Mouse (Mus musculus) embryonic facial prominence, embryonic 13.5 days (tissue): ENCODE data around the gene Sco2. TPM values are rescaled to one million over a fixed set of nuclear protein-coding genes. Genes with fewer than 3 reads are reported as not detected.

Source experiments
- ATAC-seq: fragments of 200-750 bp; cut with Nextera tagmentation; 2 replicates; pipeline ENCODE4 v1.8.0; 2017; ENCODE audit warnings: low read depth; ENCODE audit not compliant: insufficient number of reproducible peaks, insufficient read depth, low FRiP score, low TSS enrichment
- H3K27ac ChIP-seq: fragments of 300-500 bp; sonication (generic); 2 replicates; pipeline ENCODE4 v1.5.1; 2015; ENCODE audit warnings: moderate library complexity, mild to moderate bottlenecking, inconsistent platforms
- H3K27me3 ChIP-seq: fragments of 300-500 bp; sonication (generic); 2 replicates; pipeline ENCODE4 v1.6.1; 2015; ENCODE audit warnings: mild to moderate bottlenecking, inconsistent platforms
- H3K36me3 ChIP-seq: fragments of 300-500 bp; sonication (generic); 2 replicates; pipeline ENCODE4 v1.6.1; 2015; ENCODE audit warnings: mild to moderate bottlenecking, inconsistent platforms
- H3K4me1 ChIP-seq: fragments of 300-500 bp; sonication (generic); 2 replicates; pipeline ENCODE4 v1.6.1; 2015; ENCODE audit warnings: inconsistent platforms
- H3K4me2 ChIP-seq: fragments of 300-500 bp; sonication (generic); 2 replicates; pipeline ENCODE4 v1.6.1; 2015; ENCODE audit warnings: moderate library complexity, mild to moderate bottlenecking, inconsistent platforms
- H3K4me3 ChIP-seq: fragments of 300-500 bp; sonication (generic); 2 replicates; pipeline ENCODE4 v1.5.1; 2015; ENCODE audit warnings: mild to moderate bottlenecking, inconsistent platforms
- H3K9ac ChIP-seq: fragments of 300-500 bp; sonication (generic); 2 replicates; pipeline ENCODE4 v1.6.1; 2015; ENCODE audit warnings: mild to moderate bottlenecking, inconsistent platforms
- H3K9me3 ChIP-seq: fragments of 300-500 bp; sonication (generic); 2 replicates; pipeline ENCODE4 v1.6.1; 2016; ENCODE audit warnings: inconsistent platforms
- WGBS: fragments of 180-500 bp; shearing (Covaris S2); methylation state at CpG from one replicate; pipeline ENCODE4 v1.1.7; 2015; ENCODE audit warnings: mixed read lengths; 5-methylcytosine and 5-hydroxymethylcytosine counted together
- polyA plus RNA-seq: library from polyadenylated mRNA; unstranded; fragments of >200 nt; fragmentation: Nextera tagmentation; extraction: Ambion mirVana; gene quantifications from 2 replicates; pipeline ENCODE4 v1.2.1, GENCODE M21; 2015

The Sco2 gene
- polyA plus RNA-seq, 1 experiment from 2014 or later: 4.7 TPM

- no peak overlapping the region for H3K4me2 ChIP-seq
- no peaks in the 10 kb centered on the region for H3K9me3 ChIP-seq
- peaks cover 58% of the 10 kb centered on the region for H3K36me3 ChIP-seq
- 88% methylated on average over 13 of the region's 13 CpGs for WGBS
- no peak for ATAC-seq
- no peak overlapping the region for H3K9ac ChIP-seq
- peaks cover 14% of the 10 kb centered on the region for H3K27me3 ChIP-seq
- peaks cover 20% of the 10 kb centered on the region for H3K4me1 ChIP-seq
- H3K4me3 ChIP-seq: no peak overlapping the region
- no peak overlapping the region for H3K27ac ChIP-seq
These were observed 1.6 kb downstream of the Sco2 start for GRCm38 (mm10) chr15:89372068-89372467.

GRCm38 (mm10) chr15:89365141-89365551 is 8.5 kb downstream of the Sco2 start:
- WGBS: 92% methylated on average over 4 of the region's 4 CpGs

GRCm38 (mm10) chr15:89363051-89363450 is 10.6 kb downstream of the Sco2 start:
- Histone ChIP-seq H3K27me3 (no peaks in the 10 kb centered on the region), H3K4me1 (peaks cover 7% of the 10 kb centered on the region), H3K9me3 (no peaks in the 10 kb centered on the region), H3K9ac (no peak overlapping the region), H3K4me2 (no peak overlapping the region), H3K36me3 (peaks cover 85% of the 10 kb centered on the region), H3K27ac (no peak overlapping the region), H3K4me3 (no peak overlapping the region)
- no peak for ATAC-seq
- 90% methylated on average over 7 of the region's 7 CpGs for WGBS

More at GRCm38 (mm10) chr15:89365141-89365551, 8.5 kb downstream of the Sco2 start:
- no peak for ATAC-seq
- Histone ChIP-seq H3K4me3 (no peak overlapping the region), H3K9ac (no peak overlapping the region), H3K27me3 (no peaks in the 10 kb centered on the region), H3K36me3 (peaks cover 100% of the 10 kb centered on the region), H3K27ac (no peak overlapping the region), H3K9me3 (no peaks in the 10 kb centered on the region), H3K4me1 (no peaks in the 10 kb centered on the region), H3K4me2 (no peak overlapping the region)

DNA sequence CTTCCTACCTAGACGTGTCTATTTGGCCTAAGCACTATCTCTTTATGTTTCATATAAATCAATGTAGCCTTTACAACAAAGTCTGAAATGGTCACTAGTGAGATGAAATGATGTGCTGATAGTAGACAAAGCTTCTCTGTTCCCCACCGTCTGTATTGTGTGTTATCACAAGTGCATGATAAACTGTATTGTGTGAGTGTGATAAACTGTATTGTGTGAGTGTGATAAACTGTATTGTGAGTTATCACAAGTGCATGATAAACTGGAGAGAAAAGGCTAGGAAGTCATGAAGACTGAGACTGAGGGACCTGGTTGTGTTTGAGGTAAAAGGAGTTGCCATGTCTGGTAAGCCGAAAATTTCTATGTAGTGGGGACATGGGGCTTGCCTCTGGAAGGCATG is 14.9 kb downstream of the Sco2 start:
- H3K27me3 ChIP-seq: no peaks in the 10 kb centered on the region
- H3K27ac ChIP-seq: no peak overlapping the region
- H3K4me2 ChIP-seq: no peak overlapping the region
- no peak overlapping the region for H3K4me3 ChIP-seq
- no peaks in the 10 kb centered on the region for H3K9me3 ChIP-seq
- ATAC-seq: no peak
- H3K36me3 ChIP-seq: peaks cover 46% of the 10 kb centered on the region
- 86% methylated on average over 3 of the region's 3 CpGs for WGBS
- H3K4me1 ChIP-seq: peaks cover 31% of the 10 kb centered on the region
- H3K9ac ChIP-seq: no peak overlapping the region

- Histone ChIP-seq H3K4me3 (peak overlapping the region; percentile 82), H3K27me3 (no peaks in the 10 kb centered on the region), H3K4me1 (peaks cover 33% of the 10 kb centered on the region), H3K27ac (peak overlapping the region; percentile 94), H3K9me3 (no peaks in the 10 kb centered on the region), H3K36me3 (peaks cover 46% of the 10 kb centered on the region), H3K4me2 (peak overlapping the region; percentile 62), H3K9ac (peak overlapping the region; percentile 93)
- under 1% methylated on average over 15 of the region's 15 CpGs for WGBS
- peak; percentile 68 for ATAC-seq
These were observed 17.3 kb downstream of the Sco2 start for GRCm38 (mm10) chr15:89356372-89356771.

DNA sequence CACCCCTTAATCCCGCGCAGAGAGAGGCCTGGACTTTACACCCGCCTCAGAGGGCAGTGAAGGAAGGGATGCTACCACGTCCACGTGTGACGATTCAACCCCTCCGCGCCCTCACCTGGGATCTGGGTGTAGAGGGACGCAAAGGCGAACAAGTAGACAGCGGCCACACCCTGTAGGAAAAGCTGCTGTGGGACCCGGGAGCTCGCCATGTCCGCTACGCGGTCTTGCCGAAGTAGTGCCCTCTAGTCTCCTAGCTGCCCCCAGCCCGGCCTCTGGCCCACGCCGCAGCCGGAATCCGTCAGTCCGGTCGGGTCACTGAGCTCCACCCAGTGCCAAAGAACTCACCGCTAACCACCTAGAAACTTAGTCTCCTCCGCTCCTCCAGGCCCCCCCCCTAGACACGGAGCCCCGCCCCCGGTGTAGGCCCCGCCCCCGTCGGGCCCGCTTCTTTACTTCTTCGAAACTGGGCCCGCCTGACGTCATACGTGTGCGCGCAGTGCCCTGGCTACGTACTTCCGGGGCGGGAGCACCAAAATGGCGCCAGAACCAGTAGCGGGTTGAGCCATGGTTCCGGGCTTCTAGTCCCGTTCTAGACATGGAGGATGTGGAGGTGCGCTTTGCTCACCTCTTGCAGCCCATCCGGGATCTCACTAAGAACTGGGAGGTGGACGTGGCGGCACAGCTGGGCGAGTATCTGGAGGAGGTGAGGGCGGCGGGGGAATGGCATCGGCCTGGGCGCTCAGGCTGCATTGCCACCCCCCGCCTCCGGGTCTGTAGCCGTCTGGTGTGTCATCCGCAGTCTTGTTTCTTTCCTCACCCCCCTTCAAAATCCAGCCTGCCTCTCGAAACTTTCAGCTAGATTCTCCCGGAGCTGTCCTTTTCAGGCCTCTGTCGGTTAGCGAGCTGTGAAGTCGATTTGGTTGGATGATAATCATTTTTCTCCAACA is 18.1 kb downstream of the Sco2 start, which contains the start of the genes Lmf2 and Ncaph2:
TSS of gene Lmf2 (minus strand) at position 419 of the 947 bp plus-strand sequence.
TSS of gene Ncaph2 (plus strand) at position 479 of the 947 bp plus-strand sequence.
- peak; percentile 73 for ATAC-seq
- peak within 1 kb of the TSS; percentile 88 for H3K4me2 ChIP-seq
- no peaks in the 10 kb centered on the region for H3K27me3 ChIP-seq
- H3K9ac ChIP-seq: peak within 1 kb of the TSS; percentile 93
- peak within 1 kb of the TSS; percentile 94 for H3K27ac ChIP-seq
- H3K4me1 ChIP-seq: peaks cover 33% of the 10 kb centered on the region
- under 1% methylated on average over 64 of the region's 64 CpGs for WGBS
- H3K4me3 ChIP-seq: peak within 1 kb of the TSS; percentile 82
- peaks cover 46% of the 10 kb centered on the region for H3K36me3 ChIP-seq
- H3K9me3 ChIP-seq: no peaks in the 10 kb centered on the region

DNA sequence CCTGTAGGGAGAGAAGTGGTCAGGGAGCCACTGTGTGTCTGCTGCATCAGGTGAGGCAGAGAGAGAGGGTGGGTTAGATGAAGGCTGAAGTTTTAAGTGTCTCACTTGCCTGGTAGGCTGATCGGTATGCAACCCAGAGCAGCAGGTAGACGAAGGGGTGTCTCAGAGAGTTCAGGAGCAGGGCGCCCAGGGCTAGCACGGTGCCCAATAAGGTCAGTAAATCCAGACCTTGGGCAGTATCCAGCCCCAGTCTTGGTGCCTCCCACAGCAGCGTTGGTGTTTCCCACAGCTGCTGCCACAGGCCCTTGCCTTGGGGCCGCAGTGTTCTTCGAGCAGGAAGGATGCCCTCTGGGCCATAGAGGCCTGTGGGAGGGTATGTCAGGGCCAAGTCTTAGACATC is 19.2 kb downstream of the Sco2 start:
- peaks cover 47% of the 10 kb centered on the region for H3K36me3 ChIP-seq
- H3K27me3 ChIP-seq: no peaks in the 10 kb centered on the region
- peak overlapping the region; percentile 94; the same call in 1 of the 2 replicates for H3K27ac ChIP-seq
- H3K4me1 ChIP-seq: peaks cover 33% of the 10 kb centered on the region
- H3K9ac ChIP-seq: peak overlapping the region; percentile 93
- WGBS: 69% methylated on average over 7 of the region's 7 CpGs
- no peaks in the 10 kb centered on the region for H3K9me3 ChIP-seq
- ATAC-seq: no peak
- peak overlapping the region; percentile 82 for H3K4me3 ChIP-seq
- peak overlapping the region; percentile 88 for H3K4me2 ChIP-seq

GRCm38 (mm10) chr15:89353837-89354236 is 19.8 kb downstream of the Sco2 start:
- H3K4me3 ChIP-seq: no peak overlapping the region
- H3K4me1 ChIP-seq: peaks cover 31% of the 10 kb centered on the region
- H3K36me3 ChIP-seq: peaks cover 47% of the 10 kb centered on the region
- no peaks in the 10 kb centered on the region for H3K27me3 ChIP-seq
- no peak for ATAC-seq
- H3K4me2 ChIP-seq: peak overlapping the region; percentile 88
- 94% methylated on average over 16 of the region's 16 CpGs for WGBS
- H3K9ac ChIP-seq: peak overlapping the region; percentile 93
- no peak overlapping the region for H3K27ac ChIP-seq
- no peaks in the 10 kb centered on the region for H3K9me3 ChIP-seq

DNA sequence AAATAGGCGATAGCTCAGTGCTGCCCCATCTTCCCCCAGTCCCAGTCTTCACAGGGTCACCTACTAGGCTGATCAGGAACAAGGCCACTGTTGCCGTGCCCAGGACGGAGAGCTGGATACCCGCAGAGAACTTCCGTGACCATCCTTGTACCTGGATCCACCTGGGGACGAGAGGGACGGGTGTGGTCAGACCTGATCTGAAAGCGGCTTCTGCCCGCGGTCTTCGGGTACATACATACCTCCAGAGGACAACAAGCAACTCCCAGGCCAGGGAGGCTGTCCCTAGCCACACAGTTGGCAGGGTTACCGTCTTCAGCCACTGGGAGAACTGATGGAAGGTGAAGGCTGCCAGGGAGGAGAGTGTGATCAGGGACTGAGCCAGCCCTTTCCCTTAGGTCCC is 20.9 kb downstream of the Sco2 start:
- Histone ChIP-seq H3K9me3 (no peaks in the 10 kb centered on the region), H3K4me3 (no peak overlapping the region), H3K36me3 (peaks cover 44% of the 10 kb centered on the region), H3K27me3 (no peaks in the 10 kb centered on the region), H3K4me2 (no peak overlapping the region), H3K27ac (no peak overlapping the region), H3K4me1 (peaks cover 24% of the 10 kb centered on the region), H3K9ac (no peak overlapping the region)
- WGBS: 94% methylated on average over 12 of the region's 12 CpGs
- ATAC-seq: no peak

GRCm38 (mm10) chr15:89352054-89352453 is 21.6 kb downstream of the Sco2 start:
- H3K4me2 ChIP-seq: no peak overlapping the region
- 90% methylated on average over 14 of the region's 14 CpGs for WGBS
- no peaks in the 10 kb centered on the region for H3K27me3 ChIP-seq
- ATAC-seq: no peak
- H3K4me3 ChIP-seq: no peak overlapping the region
- no peak overlapping the region for H3K9ac ChIP-seq
- H3K9me3 ChIP-seq: no peaks in the 10 kb centered on the region
- H3K36me3 ChIP-seq: peaks cover 44% of the 10 kb centered on the region
- peaks cover 17% of the 10 kb centered on the region for H3K4me1 ChIP-seq
- no peak overlapping the region for H3K27ac ChIP-seq

DNA sequence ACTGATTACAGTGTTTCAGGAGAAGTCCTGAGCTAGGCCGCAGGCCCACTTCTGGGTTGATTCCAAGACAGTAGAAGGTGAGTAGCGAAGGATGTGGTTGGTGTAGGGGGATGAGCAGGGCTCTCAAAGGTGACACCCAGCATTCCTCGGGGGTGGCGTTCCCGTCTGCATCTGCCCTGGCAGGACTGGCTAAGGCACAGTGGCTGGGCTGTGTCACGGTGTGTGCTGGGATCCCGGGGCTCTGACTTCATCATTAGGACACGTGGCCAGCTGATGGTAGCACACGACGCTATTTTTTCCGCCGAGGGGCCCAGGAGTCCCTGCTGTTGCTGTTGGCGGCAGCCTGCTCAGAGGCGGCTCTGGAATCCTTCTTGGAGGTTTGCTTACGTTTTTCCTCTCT is 22.3 kb downstream of the Sco2 start:
- Histone ChIP-seq H3K4me3 (no peak overlapping the region), H3K27ac (no peak overlapping the region), H3K4me2 (no peak overlapping the region), H3K36me3 (peaks cover 44% of the 10 kb centered on the region), H3K4me1 (peaks cover 14% of the 10 kb centered on the region), H3K27me3 (no peaks in the 10 kb centered on the region), H3K9ac (no peak overlapping the region), H3K9me3 (no peaks in the 10 kb centered on the region)
- WGBS: 90% methylated on average over 15 of the region's 15 CpGs
- ATAC-seq: no peak

- no peaks in the 10 kb centered on the region for H3K27me3 ChIP-seq
- peaks cover 14% of the 10 kb centered on the region for H3K4me1 ChIP-seq
- H3K9ac ChIP-seq: no peak overlapping the region
- no peak for ATAC-seq
- no peak overlapping the region for H3K4me3 ChIP-seq
- no peaks in the 10 kb centered on the region for H3K9me3 ChIP-seq
- 87% methylated on average over 5 of the region's 5 CpGs for WGBS
- H3K36me3 ChIP-seq: peaks cover 44% of the 10 kb centered on the region
- no peak overlapping the region for H3K27ac ChIP-seq
- no peak overlapping the region for H3K4me2 ChIP-seq
These were observed 23.2 kb downstream of the Sco2 start for GRCm38 (mm10) chr15:89350447-89350846.
